Mouse (Mus musculus) left cerebral cortex, adult 9 months (tissue): ENCODE measurements around the gene Mllt10.

Experiments used
- DNase-seq, 2 experiments: peaks; one replicate each; pipeline ENCODE4 v3.0.0; 2022; ENCODE audit warnings: low spot score in 2 of 2

Gene Mllt10

GRCm38 (mm10) chr2:18034371-18035250 lies 20.4 kb upstream of the Mllt10 start:
- DNase-seq = no peak

DNA sequence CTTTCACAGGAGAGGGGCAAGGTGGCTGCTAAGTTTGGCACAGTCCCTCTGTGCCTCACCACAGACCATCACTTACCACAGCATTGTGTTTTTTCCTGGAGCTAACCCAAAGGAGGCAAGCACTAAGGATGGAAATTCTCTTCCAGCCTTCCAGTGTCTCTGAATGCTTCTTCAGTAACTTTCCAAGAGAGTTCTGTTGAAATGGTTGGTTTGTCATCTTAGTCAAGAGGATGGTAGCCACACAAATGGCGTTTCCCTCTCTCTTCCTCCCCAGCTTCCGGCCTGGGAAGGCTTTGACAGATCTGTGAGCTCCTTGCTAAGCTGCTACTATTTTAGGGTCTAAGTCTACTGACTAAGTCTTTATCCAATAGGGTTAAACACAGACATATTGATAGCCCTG lies 17.5 kb upstream of the Mllt10 start, which contains the start of gene A930004D18Rik:
A930004D18Rik (minus strand) TSS at position 247 of the 400 bp plus-strand sequence.
- no peak for DNase-seq

- no peak for DNase-seq
These were observed 16.8 kb upstream of the Mllt10 start for GRCm38 (mm10) chr2:18038141-18038752.

GRCm38 (mm10) chr2:18038895-18039371 lies 16.1 kb upstream of the Mllt10 start:
- DNase-seq = no peak

DNA sequence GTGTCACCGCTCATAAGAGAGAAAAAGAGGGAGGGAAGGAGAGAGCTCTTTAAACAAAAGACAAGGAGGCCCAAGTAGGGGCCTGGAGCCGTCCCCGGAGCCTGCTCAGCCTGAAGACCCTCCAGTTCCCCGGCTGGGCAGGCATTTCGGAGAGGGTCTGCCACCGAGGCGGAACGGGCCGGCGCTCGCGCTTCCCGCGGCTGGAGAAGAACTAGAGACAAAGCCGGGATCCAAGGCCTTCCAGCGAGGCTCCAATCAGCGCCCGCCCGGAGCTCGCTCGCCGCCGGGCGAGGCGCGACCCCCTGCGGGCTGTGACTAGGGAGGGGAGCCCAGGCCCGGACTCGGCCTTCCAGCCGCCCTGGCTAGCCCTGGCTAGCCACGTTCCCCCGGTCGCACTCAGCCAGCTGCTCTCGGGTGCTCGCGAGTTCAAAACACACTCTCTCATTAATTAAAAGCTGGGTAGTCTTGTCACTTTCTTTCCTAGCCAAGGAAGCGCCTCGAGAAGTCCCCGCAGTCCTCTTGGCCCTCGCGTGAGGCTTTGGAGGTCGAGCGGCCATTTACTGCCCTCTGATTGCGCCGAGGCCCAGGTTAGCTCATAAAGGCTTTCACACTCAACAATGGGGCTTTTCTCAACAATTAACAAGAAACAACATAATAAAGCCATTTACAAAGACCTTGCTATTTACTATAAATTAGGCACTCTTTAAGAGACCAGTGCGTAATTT lies 15.3 kb upstream of the Mllt10 start:
- DNase-seq = no peak

DNA sequence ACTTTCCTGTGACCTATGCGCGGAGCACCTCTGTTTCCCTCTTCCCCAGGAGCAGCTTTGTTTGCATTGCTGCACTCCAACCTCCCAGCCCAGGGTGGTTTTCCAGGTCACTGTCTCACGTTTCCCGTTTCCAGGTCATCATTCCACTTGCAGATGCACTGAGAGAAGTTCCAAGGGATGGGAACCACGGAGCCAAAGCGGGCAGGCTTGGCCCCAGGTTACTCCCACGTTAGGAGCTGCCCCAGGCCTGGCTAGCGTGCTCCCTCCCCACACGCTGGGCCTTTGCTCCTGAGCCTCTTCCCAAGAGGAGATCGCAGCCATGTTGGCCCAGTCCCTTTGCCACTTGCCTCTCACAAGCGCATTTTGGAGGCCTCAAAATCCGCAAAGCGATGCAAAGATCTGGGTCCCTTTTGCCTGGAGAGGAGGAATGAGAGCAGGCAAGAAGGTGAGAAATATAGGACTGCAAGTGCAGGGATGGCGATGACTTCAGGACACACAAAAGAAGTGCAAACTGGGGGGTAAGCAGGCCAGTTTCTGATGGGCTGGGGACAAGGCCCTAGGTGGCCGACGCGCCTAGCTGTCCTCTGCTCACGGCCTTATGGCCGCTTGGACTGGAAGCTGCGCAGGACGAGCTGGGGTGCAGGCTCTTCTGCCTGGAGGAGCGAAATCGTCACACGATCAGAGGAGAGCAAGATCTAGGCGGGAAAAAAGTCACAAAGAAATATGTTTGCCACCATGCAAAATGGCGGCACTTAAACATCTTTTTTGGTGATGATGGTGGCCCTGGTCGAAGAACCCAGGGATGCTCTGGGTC lies 14.5 kb upstream of the Mllt10 start:
- no peak for DNase-seq

DNA sequence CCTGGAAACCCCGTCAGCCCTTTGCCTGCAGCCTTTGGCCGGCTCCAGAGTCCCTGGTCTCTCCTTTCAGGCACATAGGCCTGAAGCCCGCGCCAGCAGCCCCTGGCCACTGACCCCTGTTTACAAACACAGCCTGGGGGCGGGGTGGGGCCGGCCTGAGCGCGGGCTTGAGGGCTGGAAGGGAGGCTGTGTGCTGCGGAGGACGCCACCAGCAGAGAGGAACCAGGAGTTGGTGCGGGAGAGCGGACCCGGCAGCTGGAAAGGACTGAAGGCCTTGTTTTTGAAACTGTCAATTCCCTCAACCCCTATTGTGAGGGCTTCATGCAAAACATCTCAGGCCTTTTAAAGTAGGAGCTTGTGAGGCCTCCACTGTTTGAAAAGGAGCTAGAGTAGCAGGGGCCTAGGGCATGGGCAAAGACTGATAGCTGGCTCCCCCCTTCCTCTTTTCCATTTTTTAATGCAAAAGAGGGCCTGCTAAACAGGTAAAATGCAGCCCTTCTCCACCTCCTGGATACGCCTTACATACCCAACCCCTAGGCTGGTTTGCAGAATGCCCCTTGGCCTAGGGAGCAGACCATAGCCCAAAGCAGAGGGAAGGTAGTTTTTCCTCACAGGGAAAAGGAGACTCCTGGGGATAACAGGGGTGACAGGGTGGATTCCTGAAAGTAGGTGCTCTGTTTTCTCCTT lies 13.7 kb upstream of the Mllt10 start:
- no peak for DNase-seq

DNA sequence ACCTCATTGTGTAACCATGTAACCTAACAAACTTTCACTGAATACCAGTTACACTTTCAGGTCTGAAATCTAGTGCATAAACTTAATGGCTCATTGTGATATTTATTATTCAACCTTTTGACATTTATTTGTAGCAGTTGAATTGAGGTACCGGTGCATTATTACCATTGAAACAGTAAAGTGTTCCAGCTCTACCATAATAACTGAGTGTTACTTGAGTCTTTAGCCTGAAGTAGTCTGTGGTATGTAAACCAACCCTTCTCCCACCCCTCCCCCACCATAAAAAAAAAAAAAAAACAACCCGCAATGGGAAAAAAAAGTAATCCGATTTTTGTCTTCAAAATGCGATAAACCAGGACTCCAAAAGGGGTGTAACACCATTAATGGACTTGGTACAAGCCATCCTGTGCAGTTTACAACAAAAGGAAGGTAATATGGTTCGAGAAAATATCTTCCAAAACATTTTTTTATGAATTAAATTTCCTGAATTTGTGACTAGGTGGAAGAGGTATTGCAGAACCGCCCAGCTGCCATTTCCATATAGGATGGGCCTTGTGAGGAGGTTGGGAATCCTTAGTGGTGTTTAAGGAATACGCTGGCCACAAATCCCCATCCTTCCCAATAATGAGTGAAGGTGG lies 9.8 kb upstream of the Mllt10 start:
- no peak for DNase-seq

DNA sequence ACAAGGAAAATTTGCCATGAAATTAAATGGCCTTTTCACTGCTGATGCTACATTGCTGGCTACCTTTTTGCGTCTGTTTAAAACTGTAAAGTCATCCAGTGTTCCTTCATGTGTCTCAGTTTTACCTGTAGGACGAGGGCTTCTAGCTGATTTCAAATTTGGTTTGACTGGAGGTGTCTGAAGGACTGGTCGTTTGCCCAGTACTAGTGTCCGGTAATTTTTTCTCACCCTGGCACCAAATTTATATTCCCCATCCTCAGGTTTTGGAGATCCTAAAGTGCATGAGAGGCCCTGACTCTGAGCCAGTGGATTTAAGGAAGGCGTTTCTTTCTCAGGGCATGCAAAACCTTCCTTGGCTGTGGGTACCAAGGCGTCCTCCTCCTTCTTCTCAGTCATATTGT lies 9.3 kb upstream of the Mllt10 start:
- DNase-seq = no peak

DNA sequence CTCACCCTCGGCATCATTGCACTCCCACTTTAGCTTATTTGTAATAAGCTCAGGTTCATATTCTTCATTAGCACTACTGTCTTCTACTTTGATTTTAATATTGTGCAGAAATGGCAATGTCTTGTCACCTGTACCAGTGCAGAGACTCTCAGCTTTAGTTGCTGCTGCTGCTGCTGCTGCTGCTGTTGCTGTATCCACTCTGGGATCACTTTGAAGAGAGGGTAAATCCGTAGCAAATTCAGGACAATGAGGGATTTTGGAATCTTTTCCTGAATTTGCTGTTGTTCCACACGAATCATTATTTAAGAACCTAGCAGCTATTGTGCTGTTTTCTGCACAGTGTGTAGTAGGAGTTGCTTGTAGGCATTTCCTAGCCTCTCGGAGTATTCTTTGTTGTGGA lies 8.9 kb upstream of the Mllt10 start:
- no peak for DNase-seq

DNA sequence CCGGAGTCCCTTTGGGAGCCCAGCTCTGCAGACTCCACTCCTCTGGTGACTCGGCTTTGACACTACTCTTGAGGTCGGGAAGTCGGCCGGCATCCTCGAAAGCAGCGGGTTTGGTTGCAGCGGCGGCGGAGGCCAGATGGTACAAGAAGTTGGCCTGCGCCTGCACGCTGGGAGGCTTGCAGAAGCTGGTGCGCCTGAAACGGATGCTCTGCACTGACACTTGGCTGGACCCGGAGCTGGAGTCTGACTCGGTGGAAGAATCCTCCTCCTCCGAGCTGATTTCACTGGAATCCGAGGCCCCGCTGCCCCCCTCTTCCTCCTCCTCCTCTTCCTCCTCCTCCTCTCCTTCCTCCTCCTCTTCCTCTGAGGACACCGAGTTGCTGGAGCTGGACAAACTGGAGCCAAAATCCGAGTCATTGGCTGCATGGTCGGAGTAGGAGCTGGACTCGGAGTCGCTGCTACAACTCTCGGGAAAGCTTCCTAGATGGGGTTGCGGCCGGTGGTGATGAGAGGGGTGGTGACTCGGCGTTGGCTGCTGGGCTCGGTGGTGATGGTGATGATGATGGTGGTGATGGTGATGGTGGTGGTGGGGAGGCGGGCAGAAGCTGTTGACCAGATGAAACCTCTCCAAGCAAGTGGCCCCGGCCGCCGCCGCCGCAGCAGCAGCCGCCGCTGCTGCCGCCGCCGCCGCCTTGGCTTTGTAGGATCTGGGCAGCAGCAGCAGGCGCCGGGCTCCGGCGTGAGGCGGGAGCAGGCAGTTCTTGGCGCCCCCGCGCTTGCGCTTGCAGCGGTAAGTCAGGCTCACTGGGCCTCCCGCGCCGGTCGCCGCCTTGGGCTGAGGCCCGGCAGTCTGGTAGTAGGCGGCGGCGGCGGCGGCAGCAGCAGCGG lies 8.0 kb upstream of the Mllt10 start:
- DNase-seq = peak in 1 of 2 experiments; percentile 65

DNA sequence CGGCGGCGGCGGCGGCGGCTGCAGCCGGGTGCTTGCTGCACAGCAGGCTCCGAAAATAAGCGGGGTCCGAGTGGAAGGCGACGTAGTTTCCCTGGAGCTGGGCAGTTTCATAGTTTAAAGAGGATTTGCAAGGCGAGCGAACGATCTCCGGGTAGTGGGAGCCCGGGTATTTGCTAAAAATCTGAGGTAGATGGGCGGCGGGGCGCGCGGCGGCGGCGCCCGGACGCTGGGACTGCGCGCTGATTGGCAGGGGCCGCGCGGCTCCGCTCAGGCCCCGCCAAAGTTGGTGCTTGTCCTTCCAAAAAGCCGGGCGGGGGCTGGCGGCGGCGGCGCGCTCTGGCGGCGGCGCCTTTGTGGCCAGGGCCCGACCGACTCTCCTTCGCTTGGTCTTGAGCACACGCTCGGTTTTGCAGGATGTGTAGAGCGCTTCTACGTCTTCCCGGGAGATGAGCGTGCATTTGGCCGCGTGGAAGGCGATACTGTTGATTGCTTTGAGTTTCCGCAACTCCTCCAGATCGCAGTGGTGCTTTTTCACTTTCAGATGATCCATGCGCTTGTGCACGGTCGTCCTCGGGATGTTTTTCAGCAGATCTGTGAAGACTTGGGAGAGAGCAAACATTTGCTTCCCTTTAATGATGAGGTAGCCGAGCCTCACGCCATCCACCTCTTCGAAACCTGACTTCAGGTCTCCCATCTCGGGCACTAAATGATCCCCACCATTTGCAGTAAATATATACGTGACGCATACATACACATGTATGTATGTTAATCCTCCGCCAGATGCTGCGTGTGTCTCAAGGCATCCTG lies 7.2 kb upstream of the Mllt10 start:
- peak in 1 of 2 experiments; percentile 58 for DNase-seq

GRCm38 (mm10) chr2:18048453-18049075 lies 6.5 kb upstream of the Mllt10 start, which contains the start of gene Skida1:
TSS of gene Skida1 (minus strand) at chr2:18049051.
- no peak for DNase-seq

- no peak for DNase-seq
These were observed 5.7 kb upstream of the Mllt10 start for GRCm38 (mm10) chr2:18049279-18049821.

- DNase-seq = no peak
These were observed 5.0 kb upstream of the Mllt10 start for GRCm38 (mm10) chr2:18050018-18050417.

GRCm38 (mm10) chr2:18050541-18050985 lies 4.5 kb upstream of the Mllt10 start:
- DNase-seq = no peak

DNA sequence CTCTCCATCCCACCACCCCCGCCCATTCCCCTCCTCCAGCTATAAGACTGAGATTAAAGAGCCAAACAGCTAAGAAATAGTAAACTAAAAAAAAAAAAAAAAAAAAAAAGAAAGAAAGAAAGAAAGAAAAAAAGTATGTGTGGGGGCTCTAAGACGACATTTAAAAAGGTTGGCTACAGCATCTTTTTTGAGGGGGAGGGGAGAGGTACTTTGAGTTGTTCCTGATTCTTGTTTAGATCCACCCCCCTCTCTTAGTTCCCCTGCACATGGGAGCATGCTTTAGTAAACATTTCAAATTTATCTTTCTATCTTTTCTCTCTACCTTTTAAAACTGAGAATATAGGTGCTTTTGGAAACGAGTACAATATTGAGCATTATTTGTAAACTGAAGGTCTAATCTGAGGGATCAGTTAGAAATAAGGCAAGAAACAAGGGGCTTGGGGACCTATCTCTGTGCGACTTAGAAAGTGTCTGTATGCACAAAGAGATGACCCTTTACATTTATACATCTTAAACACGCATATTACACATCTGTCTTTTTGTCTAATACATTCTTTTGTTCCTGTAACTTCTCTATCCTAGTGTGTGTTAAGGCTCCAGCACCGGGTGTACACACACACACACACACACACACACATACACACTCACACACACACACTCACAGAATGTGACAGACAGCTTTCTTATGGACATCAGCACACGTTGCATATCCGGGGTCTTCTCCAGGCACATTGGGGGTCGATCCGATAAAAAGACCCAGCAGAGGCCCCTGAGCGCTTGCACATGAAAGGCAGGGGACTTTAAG lies 3.8 kb upstream of the Mllt10 start:
- no peak for DNase-seq
